Mouse (Mus musculus) bone marrow macrophage, adult 2 months (primary cell): Measurements from ENCODE around the gene Olfr288.

Source experiments
- CTCF ChIP-seq: IDR thresholded peaks from 2 replicates; pipeline ENCODE4 v1.5.1; 2012; ENCODE audit warnings: low read depth, mild to moderate bottlenecking, low read length, moderate library complexity
- POLR2A ChIP-seq: IDR thresholded peaks from 2 replicates; pipeline ENCODE4 v1.6.1; 2012; ENCODE audit warnings: mild to moderate bottlenecking, low read depth, low read length, borderline replicate concordance

- TF ChIP-seq POLR2A (no peak), CTCF (no peak)
Observed at GRCm38 (mm10) chr15:98195442-98195841, at the start of gene Olfr288.
